Mouse (Mus musculus) Muller cell, postnatal 12 days (primary cell): ENCODE results near the gene Ftsj3.
A peak's percentile ranks its signal among the peaks of the same experiment; 100 is the strongest.

Experiments used
- DNase-seq: peaks from one replicate; pipeline ENCODE4 v3.0.0-alpha.2; 2015; ENCODE audit errors: inconsistent ontology term

The Ftsj3 gene

DNA sequence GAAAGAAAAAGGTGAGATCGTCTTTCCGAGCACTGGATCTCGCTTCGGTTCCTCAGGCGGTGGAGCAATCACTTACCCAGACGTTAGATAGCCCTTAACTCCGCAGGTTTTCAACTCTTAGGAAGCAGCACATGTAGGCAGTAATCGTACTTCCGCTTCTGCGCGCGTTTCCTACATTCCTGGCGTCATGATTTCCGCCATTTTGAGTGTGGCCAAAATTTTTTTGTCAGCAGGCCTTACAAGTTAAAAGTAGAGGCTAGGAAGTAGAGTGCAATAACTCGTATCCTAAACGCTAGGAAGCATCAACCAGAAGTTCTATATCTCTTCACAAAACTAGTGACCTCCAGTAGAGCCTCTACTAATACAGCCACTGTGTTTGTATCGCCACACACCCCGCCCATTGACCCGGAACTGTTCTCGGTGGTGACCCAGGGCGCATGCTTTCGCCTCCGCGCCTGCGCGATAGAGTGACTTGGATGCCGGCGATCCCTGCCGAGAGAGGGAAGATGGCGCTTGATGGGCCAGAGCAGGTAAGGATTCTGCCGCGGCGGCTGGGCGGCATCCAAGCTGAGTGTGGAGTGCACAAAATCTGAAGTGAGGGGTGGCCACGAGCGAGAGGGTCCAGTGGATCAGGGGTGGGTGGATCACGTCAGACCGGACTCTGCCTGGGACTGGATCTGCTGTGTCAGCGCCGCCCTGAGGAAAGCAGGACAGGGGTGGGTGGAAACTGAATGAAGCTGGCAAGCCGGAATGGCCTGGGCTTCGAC is at the start of gene Ftsj3, which contains the start of gene Psmc5:
TSS of gene Ftsj3 (minus strand) at position 395 of the 767 bp plus-strand sequence.
TSS of gene Psmc5 (plus strand) at position 470 of the 767 bp plus-strand sequence.
- DNase-seq, result peak; percentile 96

GRCm38 (mm10) chr11:106305348-106306064 is 49.6 kb upstream of the Ftsj3 start:
- DNase-seq, result no peak

GRCm38 (mm10) chr11:106302634-106303033 is 46.8 kb upstream of the Ftsj3 start:
- DNase-seq, result peak; percentile 51

DNA sequence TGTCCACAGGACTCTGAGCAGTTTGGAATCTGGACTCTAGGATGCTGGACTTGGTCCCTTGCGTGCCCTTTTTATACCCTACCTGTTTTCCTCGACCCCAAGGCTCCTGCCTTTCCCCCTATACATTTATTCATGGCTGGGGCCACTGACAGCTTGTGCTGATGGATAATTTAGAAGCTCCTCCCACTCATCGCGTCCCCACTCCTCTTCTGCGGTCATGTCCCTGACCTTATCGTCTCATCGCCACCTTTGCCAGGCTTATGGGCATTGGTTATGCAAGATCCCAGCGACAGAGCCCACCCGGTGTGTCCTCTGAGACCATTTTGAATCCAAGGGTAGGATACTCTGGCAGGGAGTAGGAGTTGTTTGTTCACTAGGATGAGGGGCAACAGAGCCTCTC is 45.9 kb upstream of the Ftsj3 start, which contains the start of gene Gh:
TSS of gene Gh (minus strand) at position 101 of the 400 bp plus-strand sequence.
- no peak for DNase-seq

- DNase-seq, result no peak
These were observed 36.0 kb upstream of the Ftsj3 start for GRCm38 (mm10) chr11:106291861-106292260.

DNA sequence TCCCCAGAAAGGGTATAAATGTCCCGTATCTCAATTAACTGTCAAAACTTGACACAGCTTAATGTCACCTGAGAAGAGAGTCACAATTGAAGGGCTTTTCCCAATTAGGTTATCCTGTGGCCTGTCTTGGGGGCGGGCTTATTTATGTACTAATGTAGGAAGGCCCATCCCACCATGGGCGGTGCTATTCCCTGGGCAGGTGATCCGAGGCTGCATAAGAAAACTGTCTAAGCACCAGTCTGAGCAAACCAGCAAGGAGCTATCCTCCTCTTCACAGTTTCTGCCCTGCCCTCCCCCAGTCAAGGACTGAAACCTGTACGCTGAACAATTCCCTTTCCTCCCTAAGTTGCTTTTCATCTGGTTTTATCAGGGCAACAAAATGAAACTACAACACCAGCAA is 34.5 kb upstream of the Ftsj3 start:
- no peak for DNase-seq

GRCm38 (mm10) chr11:106289369-106289768 is 33.5 kb upstream of the Ftsj3 start:
- DNase-seq, result peak; percentile 67

GRCm38 (mm10) chr11:106286987-106287386 is 31.1 kb upstream of the Ftsj3 start:
- peak; percentile 74 for DNase-seq

GRCm38 (mm10) chr11:106286206-106286605 is 30.3 kb upstream of the Ftsj3 start:
- DNase-seq, result no peak

DNA sequence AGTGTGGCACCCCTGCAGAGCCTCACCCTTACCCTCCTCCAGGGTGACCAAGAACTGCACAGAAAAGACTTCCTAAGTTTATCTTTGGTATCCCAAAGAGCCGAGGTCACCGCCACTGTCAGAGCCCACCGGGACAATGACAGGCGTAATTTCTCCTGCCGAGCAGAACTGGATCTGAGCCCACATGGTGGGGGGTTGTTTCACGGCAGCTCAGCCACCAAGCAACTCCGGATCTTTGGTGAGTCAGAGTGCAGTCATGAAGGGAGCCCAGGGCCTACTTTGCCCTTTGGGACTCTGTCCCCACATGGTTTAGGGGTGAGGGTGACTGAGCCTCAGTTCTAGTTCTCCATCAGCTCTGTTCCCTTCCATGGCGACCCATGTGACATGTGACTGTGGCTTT is 28.2 kb upstream of the Ftsj3 start:
- DNase-seq, result no peak

GRCm38 (mm10) chr11:106283371-106283770 is 27.5 kb upstream of the Ftsj3 start:
- no peak for DNase-seq

- DNase-seq, result no peak
These were observed 26.6 kb upstream of the Ftsj3 start for GRCm38 (mm10) chr11:106282452-106282851.

DNA sequence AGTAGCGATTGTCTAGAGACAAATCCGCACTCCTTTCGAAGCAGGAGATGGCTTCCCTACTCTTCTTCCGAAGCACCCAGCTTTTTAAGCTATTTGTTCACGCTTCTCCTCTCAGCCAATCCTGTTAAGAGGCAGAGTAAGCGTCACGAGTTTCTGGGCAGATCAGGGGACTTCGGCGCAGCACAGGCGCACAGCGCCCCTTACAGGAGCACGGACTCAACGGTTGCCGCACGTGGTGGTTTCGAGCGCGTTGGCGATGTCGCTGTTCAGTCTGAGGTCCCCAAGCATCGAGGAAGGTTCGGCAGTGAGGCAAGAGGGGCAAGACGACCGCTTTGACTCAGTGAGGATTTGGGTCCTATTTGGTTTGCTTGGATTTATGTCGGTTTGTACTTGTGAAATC is 20.6 kb upstream of the Ftsj3 start, which contains the start of gene Tcam1:
TSS of gene Tcam1 (plus strand) at position 219 of the 400 bp plus-strand sequence.
- DNase-seq, result peak; percentile 83

DNA sequence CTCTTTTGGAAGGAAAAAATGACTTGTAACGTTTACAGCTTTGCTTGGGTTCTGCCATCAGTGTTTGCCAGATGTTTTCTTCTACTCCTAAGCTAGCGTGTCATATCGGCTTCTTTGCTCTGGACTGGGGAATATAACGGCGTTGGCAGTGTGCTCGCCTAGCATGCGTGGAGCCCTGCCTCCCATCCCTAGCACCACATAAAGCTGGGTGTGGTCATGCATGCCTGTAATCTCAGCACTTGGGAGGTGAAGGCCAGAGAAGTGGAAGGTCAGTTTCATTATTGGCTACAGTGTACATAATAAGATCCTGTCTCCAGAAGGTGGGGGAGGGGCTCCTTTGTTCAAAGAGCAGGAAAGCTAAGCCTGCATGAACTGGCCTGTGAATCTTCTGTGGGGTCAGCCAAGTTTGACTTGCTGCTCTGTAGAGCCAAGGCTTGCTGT is 19.1 kb upstream of the Ftsj3 start:
- no peak for DNase-seq

DNA sequence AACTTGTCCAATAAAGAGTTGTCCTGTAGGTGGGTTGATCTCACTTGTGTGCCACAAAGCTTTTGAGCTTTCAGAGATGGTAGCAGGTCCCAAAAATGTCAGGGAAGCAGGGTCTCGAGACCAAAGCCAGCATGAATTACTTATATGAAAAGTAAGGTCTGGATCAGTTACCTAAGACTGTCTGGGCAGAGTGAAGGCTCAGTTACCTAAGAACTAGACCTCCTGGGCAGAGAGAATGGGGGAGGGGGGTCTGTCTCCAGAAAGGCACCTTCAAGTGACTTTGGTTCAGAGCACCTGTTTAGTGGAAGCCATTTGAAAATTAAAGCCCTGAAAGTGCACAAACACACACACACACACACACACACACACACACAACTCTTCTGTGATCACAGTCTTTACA is 18.5 kb upstream of the Ftsj3 start:
- DNase-seq, result no peak

GRCm38 (mm10) chr11:106273811-106274210 is 17.9 kb upstream of the Ftsj3 start:
- no peak for DNase-seq

DNA sequence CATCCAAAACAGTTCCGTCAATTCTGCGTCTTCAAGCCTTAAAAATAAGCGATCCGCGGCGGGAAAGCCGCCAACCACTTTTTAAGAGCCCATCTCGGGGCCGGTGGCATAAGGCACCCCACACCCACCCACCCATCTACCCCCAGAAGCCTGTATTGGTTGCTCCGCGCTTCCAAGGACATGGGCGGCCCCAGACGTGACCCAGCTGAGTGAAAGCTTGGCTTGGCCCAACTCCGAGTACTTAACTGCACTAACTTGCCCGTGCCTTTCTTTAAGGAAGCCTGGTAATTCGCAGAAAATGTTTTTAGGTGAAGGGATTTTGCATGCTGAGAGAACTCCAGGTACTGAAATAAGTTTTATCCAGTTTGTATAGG is 17.4 kb upstream of the Ftsj3 start:
- DNase-seq, result no peak

GRCm38 (mm10) chr11:106272644-106273310 is 16.9 kb upstream of the Ftsj3 start, which contains the start of gene Smarcd2:
TSS of gene Smarcd2 (minus strand) at chr11:106272972.
- peak; percentile 99 for DNase-seq

GRCm38 (mm10) chr11:106271794-106272643 is 16.1 kb upstream of the Ftsj3 start:
- peak; percentile 42 for DNase-seq

DNA sequence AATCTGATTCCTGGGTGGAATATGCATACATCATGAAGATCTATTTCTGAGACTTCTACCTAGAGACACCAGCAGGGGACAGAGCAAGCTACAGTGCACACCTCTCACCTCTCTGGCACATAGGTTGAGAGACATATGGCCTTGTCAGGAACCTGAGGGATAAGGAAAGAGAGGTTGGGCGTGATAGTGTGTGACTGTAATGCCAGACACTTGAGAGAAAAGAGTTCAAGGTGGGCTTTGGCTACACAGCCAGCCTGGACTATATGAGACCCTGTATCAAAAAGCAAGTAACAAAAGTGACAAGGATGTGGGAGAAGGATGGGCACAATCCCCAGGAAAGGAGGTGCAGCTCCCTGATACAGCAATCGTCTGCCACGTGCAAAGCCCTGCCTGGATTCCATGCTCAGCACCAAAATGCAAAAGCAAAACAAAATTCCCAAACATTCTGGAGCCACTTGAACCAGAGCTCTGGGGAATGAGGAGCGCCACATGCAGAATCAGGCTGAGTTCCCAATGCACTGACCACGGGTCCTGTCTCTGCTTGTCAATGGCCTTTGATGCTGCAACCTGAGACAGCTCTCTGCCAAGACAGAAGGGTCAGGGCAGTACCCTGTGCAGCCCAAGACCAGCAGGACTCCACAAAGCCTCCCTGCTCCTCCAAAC is 15.4 kb upstream of the Ftsj3 start:
- DNase-seq, result no peak

DNA sequence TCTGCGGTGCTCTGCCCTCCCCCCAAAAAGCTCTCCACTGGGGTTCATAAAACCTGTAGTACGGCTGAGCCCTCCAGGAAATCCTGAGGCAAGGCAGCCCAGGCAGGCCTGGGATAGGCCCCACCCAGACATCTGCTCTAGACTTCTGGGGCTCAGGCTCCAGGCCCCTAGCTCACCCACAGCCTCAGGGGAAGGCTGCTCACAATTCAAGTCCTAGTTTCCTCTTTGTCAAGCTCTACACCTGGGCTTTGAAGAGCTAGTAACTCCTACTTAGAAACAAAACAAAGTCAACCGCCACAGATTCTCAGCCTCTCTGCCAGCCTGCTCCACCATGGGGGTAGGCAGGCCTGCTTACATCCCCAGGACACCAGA is 13.2 kb upstream of the Ftsj3 start:
- no peak for DNase-seq
